Mouse (Mus musculus) lung, postnatal 0 days (tissue): ENCODE measurements at regions not wholly inside any gene's neighbourhood (a gene's known extent, or its start where the extent isn't known, plus 50 kb on each side); places are given as distances from the start of the nearest gene placed in this dataset.

Experiments
- CTCF ChIP-seq: IDR thresholded peaks from 2 replicates; pipeline ENCODE4 v1.5.1; 2016; ENCODE audit warnings: antibody characterized with exemption, mild to moderate bottlenecking
- EP300 ChIP-seq: IDR thresholded peaks from 2 replicates; pipeline ENCODE4 v1.6.1; 2016; ENCODE audit warnings: antibody characterized with exemption, mild to moderate bottlenecking, control low read depth

- TF ChIP-seq CTCF, result no peak
- no peak for TF ChIP-seq EP300
These were observed 181.9 kb upstream of the Cxcl12 start for GRCm38 (mm10) chr6:116986266-116987000.
